Mouse (Mus musculus) spleen, postnatal 10 days (tissue): ENCODE measurements around the gene Ins1.

Experiments
- DNase-seq, 2 experiments: peaks; one replicate each; pipeline ENCODE4 v3.0.0; 2021 to 2022; ENCODE audit warnings: low spot score in 2 of 2

The Ins1 gene

GRCm38 (mm10) chr19:52263997-52264396, at the start of gene Ins1:
TSS of gene Ins1 (plus strand) at chr19:52264297.
- no peak for DNase-seq
